Mouse (Mus musculus) CH12.LX (cell line): ENCODE measurements around the gene Ifna4. TPM values are rescaled to one million over a fixed set of nuclear protein-coding genes. Genes with fewer than 3 reads are reported as not detected.

Experiments used
- DNase-seq: peaks from one replicate; pipeline ENCODE4 v3.0.0-alpha.2; 2013; ENCODE audit errors: extremely low read depth
- H3K27ac ChIP-seq: 2 replicates; pipeline ENCODE4 v1.5.1; 2012; ENCODE audit warnings: low read depth, mild to moderate bottlenecking, control low read depth, moderate library complexity; ENCODE audit not compliant: insufficient read depth
- H3K27me3 ChIP-seq: replicated peaks from 2 replicates; pipeline ENCODE3; 2012; ENCODE audit warnings: inconsistent platforms
- H3K36me3 ChIP-seq, 2 experiments: replicated peaks in 1 of 2; 2 replicates each; pipeline versions ENCODE3 to v1.6.1; 2012; ENCODE audit warnings: inconsistent platforms in 1 of 2, low read length in 1 of 2, mild to moderate bottlenecking in 1 of 2, mixed read lengths in 1 of 2, moderate library complexity in 1 of 2; ENCODE audit not compliant: control insufficient read depth in 1 of 2, insufficient read depth in 1 of 2
- H3K4me1 ChIP-seq, 2 experiments: 2 replicates each; pipeline ENCODE4 v1.6.1; 2012; ENCODE audit warnings: inconsistent platforms in 1 of 2, moderate library complexity in 1 of 2; ENCODE audit not compliant: insufficient read depth in 2 of 2, control insufficient read depth in 1 of 2
- H3K4me2 ChIP-seq: 2 replicates; pipeline ENCODE4 v1.6.1; 2012; ENCODE audit warnings: low read depth, mild to moderate bottlenecking, control low read depth; ENCODE audit not compliant: poor library complexity, insufficient read depth, severe bottlenecking
- H3K4me3 ChIP-seq, 3 experiments: fragments of 150-350 bp in 1 of 3; sonication (generic) in 1 of 3; replicated peaks in 1 of 3; 2 replicates each; pipeline versions ENCODE3 to v1.5.1; 2011 to 2012; ENCODE audit warnings: low read depth in 2 of 3, low read length in 2 of 3, mild to moderate bottlenecking in 2 of 3, moderate library complexity in 2 of 3, control low read depth in 1 of 3, improper control_type of control experiment in 1 of 3, inconsistent platforms in 1 of 3, mixed read lengths in 1 of 3; ENCODE audit not compliant: poor library complexity in 1 of 3
- H3K79me2 ChIP-seq: replicated peaks from 2 replicates; pipeline ENCODE4 v1.6.1; 2012; ENCODE audit warnings: mild to moderate bottlenecking, moderate library complexity; ENCODE audit not compliant: control insufficient read depth, poor library complexity, insufficient read depth, severe bottlenecking; ENCODE audit errors: extremely low read depth
- H3K9ac ChIP-seq: 2 replicates; pipeline ENCODE4 v1.6.1; 2012; ENCODE audit warnings: low read depth, mild to moderate bottlenecking, control low read depth, moderate library complexity; ENCODE audit not compliant: insufficient read depth
- H3K9me3 ChIP-seq: replicated peaks from 2 replicates; pipeline ENCODE3; 2012; ENCODE audit warnings: low read length, inconsistent platforms, mixed read lengths
- BHLHE40 ChIP-seq: IDR thresholded peaks from 2 replicates; pipeline ENCODE4 v1.6.1; 2011; ENCODE audit warnings: mild to moderate bottlenecking, low read depth, low read length, improper control_type of control experiment
- CTCF ChIP-seq, 2 experiments: IDR thresholded peaks in 1 of 2; conservative IDR thresholded peaks in 1 of 2; 2 replicates each; pipeline ENCODE4 v1.5.1; 2011 to 2012; ENCODE audit warnings: low read depth in 2 of 2, low read length in 2 of 2, improper control_type of control experiment in 1 of 2, inconsistent platforms in 1 of 2, mild to moderate bottlenecking in 1 of 2, moderate library complexity in 1 of 2
- ELF1 ChIP-seq: IDR thresholded peaks from 2 replicates; pipeline ENCODE4 v1.6.1; 2014; ENCODE audit warnings: low read depth, mild to moderate bottlenecking, inconsistent platforms, low read length, improper control_type of control experiment
- EP300 ChIP-seq: IDR thresholded peaks from 2 replicates; pipeline ENCODE4 v1.6.1; 2011; ENCODE audit warnings: low read length, improper control_type of control experiment
- ETS1 ChIP-seq: conservative IDR thresholded peaks from 2 replicates; pipeline ENCODE4 v1.6.1; 2012; ENCODE audit warnings: low read depth, mild to moderate bottlenecking, inconsistent platforms, low read length, improper control_type of control experiment, moderate library complexity
- IRF4 ChIP-seq: IDR thresholded peaks from 2 replicates; pipeline ENCODE4 v1.6.1; 2014; ENCODE audit warnings: low read depth, mild to moderate bottlenecking, inconsistent platforms, low read length, improper control_type of control experiment
- KAT2A ChIP-seq: IDR thresholded peaks from 2 replicates; pipeline ENCODE4 v1.6.1; 2012; ENCODE audit warnings: low read length, improper control_type of control experiment, inconsistent platforms; ENCODE audit not compliant: insufficient replicate concordance
- MAX ChIP-seq: IDR thresholded peaks from 2 replicates; pipeline ENCODE4 v1.6.1; 2011; ENCODE audit warnings: low read length, improper control_type of control experiment
- MXI1 ChIP-seq: IDR thresholded peaks from 2 replicates; pipeline ENCODE4 v1.6.1; 2011; ENCODE audit warnings: mild to moderate bottlenecking, low read depth, low read length, improper control_type of control experiment
- NELFE ChIP-seq: IDR thresholded peaks from 2 replicates; pipeline ENCODE4 v1.6.1; 2011; ENCODE audit warnings: low read depth, low read length, improper control_type of control experiment
- POLR2A ChIP-seq: IDR thresholded peaks from 2 replicates; pipeline ENCODE4 v1.6.1; 2011; ENCODE audit warnings: low read depth, mild to moderate bottlenecking, improper control_type of control experiment, low read length
- SIN3A ChIP-seq: IDR thresholded peaks from 2 replicates; pipeline ENCODE4 v1.6.1; 2012; ENCODE audit warnings: low read length, improper control_type of control experiment, inconsistent platforms
- TCF12 ChIP-seq: IDR thresholded peaks from 2 replicates; pipeline ENCODE4 v1.6.1; 2014; ENCODE audit warnings: low read depth, mild to moderate bottlenecking, inconsistent platforms, low read length, improper control_type of control experiment
- USF1 ChIP-seq: IDR thresholded peaks from 2 replicates; pipeline ENCODE4 v1.6.1; 2014; ENCODE audit warnings: low read depth, mild to moderate bottlenecking, inconsistent platforms, low read length, improper control_type of control experiment
- ZKSCAN1 ChIP-seq: IDR thresholded peaks from 2 replicates; pipeline ENCODE4 v1.6.1; 2012; ENCODE audit warnings: low read depth, inconsistent platforms, low read length, improper control_type of control experiment, borderline replicate concordance
- ZMIZ1 ChIP-seq: IDR thresholded peaks from 2 replicates; pipeline ENCODE4 v1.6.1; 2012; ENCODE audit warnings: low read depth, mild to moderate bottlenecking, inconsistent platforms, low read length, improper control_type of control experiment
- dilution Hi-C: fragments of 300-500 bp; cut with MboI; formaldehyde crosslinking; loops from 2 replicates; pipeline ENCODE4 v1.14.3; 2020; ENCODE audit warnings: low sequenced_read_pairs; ENCODE audit not compliant: extremely low pct_unique_long_range_greater_than_20kb, extremely low pct_ligation_motif_present
- in situ Hi-C: fragments of 300-500 bp; cut with MboI; formaldehyde crosslinking; loops from 3 replicates; pipeline ENCODE4 v1.14.3; 2019; ENCODE audit warnings: low sequenced_read_pairs, low pct_ligation_motif_present, low pct_unique_long_range_greater_than_20kb, mixed read lengths
- polyA plus RNA-seq: library from polyadenylated mRNA; unstranded; fragments of >175 nt; gene quantifications from 2 replicates; pipeline ENCODE4 v1.2.1, GENCODE M21; 2012; ENCODE audit warnings: low read depth; ENCODE audit not compliant: insufficient read length
- total RNA-seq, 2 experiments: library from RNA; depleted of rRNA; stranded (reverse); fragments of 300-350 nt in 1 of 2; fragments of >200 nt in 1 of 2; gene quantifications; 2 replicates each; pipeline ENCODE4 v1.2.3; 2012 to 2014

Ifna4 gene
- total and polyA plus RNA-seq, 3 experiments = not detected

- peak; percentile 65 for TF ChIP-seq NELFE
- TF ChIP-seq SIN3A = no peak
- TF ChIP-seq POLR2A = no peak
- TF ChIP-seq TCF12 = 0 out of 2 replicates have a peak, but pooled peaks have one; percentile 34
- no peak for TF ChIP-seq KAT2A
- peak; percentile 50; the same call in 1 of the 2 replicates for TF ChIP-seq MXI1
- TF ChIP-seq ETS1 = no peak
- TF ChIP-seq EP300 = no peak
- peak; percentile 47; the same call in 1 of the 2 replicates for TF ChIP-seq IRF4
- no peak for TF ChIP-seq ZKSCAN1
- no peak for TF ChIP-seq USF1
- TF ChIP-seq CTCF (conservative IDR thresholded peaks at IDR 0.05 in 1 of 2, IDR thresholded peaks at IDR 0.05 in 1 of 2; ENCODE audit: low read depth in 2 of 2, low read length in 2 of 2) = peak; percentile 80 to 94
- no peak; the same call in 1 of the 2 replicates for TF ChIP-seq MAX
Measured at GRCm38 (mm10) chr4:88867366-88867925, 25.8 kb downstream of the Ifna4 start (continued).

GRCm38 (mm10) chr4:88867926-88868911 is 26.6 kb downstream of the Ifna4 start:
- Histone ChIP-seq H3K9me3 (peaks cover 2% of the 10 kb centered on the region), H3K36me3 (no peaks in the 10 kb centered on the region), H3K79me2 (no peaks in the 10 kb centered on the region), H3K9ac (peak overlapping the region; percentile 41), H3K4me2 (peak overlapping the region; percentile 86), H3K4me3 (peak overlapping the region; percentile 57 to 65 (median 64)), H3K27ac (no peak overlapping the region), H3K4me1 (peaks cover 0 to 36% of the 10 kb centered on the region in 2 experiments; a peak in 2 of 4 replicates), H3K27me3 (peaks cover 24% of the 10 kb centered on the region)
- dilution Hi-C loops (no loop called here), in situ Hi-C loops (no loop called here)
- TF ChIP-seq BHLHE40 (peak; percentile 73), TCF12 (peak; percentile 20; the same call in 1 of the 2 replicates), SIN3A (0 out of 2 replicates have a peak, but pooled peaks have one; percentile 48), ZMIZ1 (no peak), IRF4 (peak; percentile 40; the same call in 1 of the 2 replicates), ELF1 (0 out of 2 replicates have a peak, but pooled peaks have one; percentile 10)
- DNase-seq = peak; percentile 57
